Mouse (Mus musculus): ENCODE measurements around the gene Actn2. TPM values are rescaled to one million over a fixed set of nuclear protein-coding genes. Genes with fewer than 3 reads are reported as not detected.

Gene Actn2
- polyA plus RNA-seq, 1 experiment from 2014 or later, result 199 TPM

- H3K4me1 ChIP-seq, result peaks cover 9% of the 10 kb centered on the region; the same call in 1 of the 2 replicates
- ATAC-seq (ENCODE audit: insufficient number of reproducible peaks, low FRiP score, low TSS enrichment, low read depth), result no peak
- H3K27me3 ChIP-seq, result no peaks in the 10 kb centered on the region
- WGBS, result 11% methylated on average over 10 of the region's 10 CpGs
- 0 out of 2 replicates have a peak, but pooled peaks cover 4% of the 10 kb centered on the region for H3K36me3 ChIP-seq
- peak overlapping the region; percentile 67 for H3K4me3 ChIP-seq (replicated peaks)
- peak overlapping the region; percentile 69 for H3K9ac ChIP-seq
- H3K27ac ChIP-seq (replicated peaks), result peak overlapping the region; percentile 93
- H3K4me2 ChIP-seq (replicated peaks), result peak overlapping the region; percentile 56
- H3K9me3 ChIP-seq (replicated peaks), result no peaks in the 10 kb centered on the region
Measured at GRCm38 (mm10) chr13:12256871-12257390, 83.6 kb downstream of the Actn2 start.

GRCm38 (mm10) chr13:12255911-12256705 is 84.5 kb downstream of the Actn2 start:
- Histone ChIP-seq H3K9ac (peak overlapping the region; percentile 69; the same call in 1 of the 2 replicates), H3K4me2 (replicated peaks) (peak overlapping the region; percentile 56), H3K27ac (replicated peaks) (no peak overlapping the region; the same call in 1 of the 2 replicates), H3K9me3 (replicated peaks) (no peaks in the 10 kb centered on the region), H3K27me3 (no peaks in the 10 kb centered on the region), H3K36me3 (0 out of 2 replicates have a peak, but pooled peaks cover 4% of the 10 kb centered on the region), H3K4me1 (peaks cover 9% of the 10 kb centered on the region; the same call in 1 of the 2 replicates), H3K4me3 (replicated peaks) (peak overlapping the region; percentile 67)
- WGBS, result 59% methylated on average over 3 of the region's 3 CpGs
- ATAC-seq (ENCODE audit: insufficient number of reproducible peaks, low FRiP score, low TSS enrichment, low read depth), result no peak

GRCm38 (mm10) chr13:12250496-12250895 is 90.1 kb downstream of the Actn2 start:
- no peaks in the 10 kb centered on the region for H3K27me3 ChIP-seq
- WGBS, result 93% methylated on average over 3 of the region's 3 CpGs

GRCm38 (mm10) chr13:12249195-12249898 is 91.2 kb downstream of the Actn2 start:
- Histone ChIP-seq H3K4me3 (replicated peaks) (no peak overlapping the region), H3K36me3 (peaks cover 37% of the 10 kb centered on the region), H3K9ac (no peak overlapping the region), H3K4me2 (replicated peaks) (no peak overlapping the region), H3K4me1 (no peaks in the 10 kb centered on the region), H3K27ac (replicated peaks) (no peak overlapping the region), H3K9me3 (replicated peaks) (no peaks in the 10 kb centered on the region), H3K27me3 (no peaks in the 10 kb centered on the region)
- WGBS, result 82% methylated on average over 8 of the region's 8 CpGs
- ATAC-seq (ENCODE audit: insufficient number of reproducible peaks, low FRiP score, low TSS enrichment, low read depth), result no peak

More at GRCm38 (mm10) chr13:12250496-12250895, 90.1 kb downstream of the Actn2 start:
- no peaks in the 10 kb centered on the region for H3K4me1 ChIP-seq
- peaks cover 31% of the 10 kb centered on the region for H3K36me3 ChIP-seq
- no peak overlapping the region for H3K9ac ChIP-seq
- no peaks in the 10 kb centered on the region for H3K9me3 ChIP-seq (replicated peaks)
- H3K4me2 ChIP-seq (replicated peaks), result no peak overlapping the region
- H3K27ac ChIP-seq (replicated peaks), result no peak overlapping the region
- no peak overlapping the region for H3K4me3 ChIP-seq (replicated peaks)
- no peak for ATAC-seq (ENCODE audit: insufficient number of reproducible peaks, low FRiP score, low TSS enrichment, low read depth)

- H3K27me3 ChIP-seq, result no peaks in the 10 kb centered on the region
- WGBS, result 98% methylated on average over 2 of the region's 2 CpGs
- ATAC-seq (ENCODE audit: insufficient number of reproducible peaks, low FRiP score, low TSS enrichment, low read depth), result no peak
- H3K36me3 ChIP-seq, result peaks cover 61% of the 10 kb centered on the region
- no peak overlapping the region for H3K4me3 ChIP-seq (replicated peaks)
- H3K4me1 ChIP-seq, result no peaks in the 10 kb centered on the region
- no peak overlapping the region for H3K27ac ChIP-seq (replicated peaks)
- H3K4me2 ChIP-seq (replicated peaks), result no peak overlapping the region
- H3K9me3 ChIP-seq (replicated peaks), result no peaks in the 10 kb centered on the region
- no peak overlapping the region for H3K9ac ChIP-seq
Measured at GRCm38 (mm10) chr13:12245938-12246337, 94.6 kb downstream of the Actn2 start.

GRCm38 (mm10) chr13:12243991-12244390 is 96.6 kb downstream of the Actn2 start:
- H3K9ac ChIP-seq, result no peak overlapping the region
- no peaks in the 10 kb centered on the region for H3K9me3 ChIP-seq (replicated peaks)
- no peak overlapping the region for H3K4me3 ChIP-seq (replicated peaks)
- no peak for ATAC-seq (ENCODE audit: insufficient number of reproducible peaks, low FRiP score, low TSS enrichment, low read depth)
- H3K27ac ChIP-seq (replicated peaks), result no peak overlapping the region
- WGBS, result 80% methylated on average over 4 of the region's 4 CpGs
- no peaks in the 10 kb centered on the region for H3K4me1 ChIP-seq
- no peak overlapping the region for H3K4me2 ChIP-seq (replicated peaks)
- H3K36me3 ChIP-seq, result peaks cover 55% of the 10 kb centered on the region
- no peaks in the 10 kb centered on the region for H3K27me3 ChIP-seq

GRCm38 (mm10) chr13:12232141-12232540 is 108.4 kb downstream of the Actn2 start:
- Histone ChIP-seq H3K27me3 (no peaks in the 10 kb centered on the region), H3K9me3 (replicated peaks) (no peaks in the 10 kb centered on the region), H3K4me2 (replicated peaks) (no peak overlapping the region), H3K4me3 (replicated peaks) (no peak overlapping the region), H3K27ac (replicated peaks) (no peak overlapping the region), H3K9ac (no peak overlapping the region), H3K4me1 (no peaks in the 10 kb centered on the region), H3K36me3 (peaks cover 61% of the 10 kb centered on the region)
- no peak for ATAC-seq (ENCODE audit: insufficient number of reproducible peaks, low FRiP score, low TSS enrichment, low read depth)
- 76% methylated on average over 4 of the region's 4 CpGs for WGBS

- Histone ChIP-seq H3K27ac (replicated peaks) (no peak overlapping the region), H3K9ac (no peak overlapping the region), H3K4me1 (no peaks in the 10 kb centered on the region), H3K9me3 (replicated peaks) (no peaks in the 10 kb centered on the region), H3K27me3 (no peaks in the 10 kb centered on the region), H3K36me3 (peaks cover 58% of the 10 kb centered on the region), H3K4me3 (replicated peaks) (no peak overlapping the region), H3K4me2 (replicated peaks) (no peak overlapping the region)
- ATAC-seq (ENCODE audit: insufficient number of reproducible peaks, low FRiP score, low TSS enrichment, low read depth), result no peak
- 74% methylated on average over 4 of the region's 4 CpGs for WGBS
Measured at GRCm38 (mm10) chr13:12228248-12228647, 112.3 kb downstream of the Actn2 start.

GRCm38 (mm10) chr13:12227606-12228005 is 113.0 kb downstream of the Actn2 start:
- no peak overlapping the region for H3K9ac ChIP-seq
- H3K27me3 ChIP-seq, result no peaks in the 10 kb centered on the region
- peaks cover 52% of the 10 kb centered on the region for H3K36me3 ChIP-seq
- no peaks in the 10 kb centered on the region for H3K4me1 ChIP-seq
- H3K27ac ChIP-seq (replicated peaks), result no peak overlapping the region
- no peak overlapping the region for H3K4me2 ChIP-seq (replicated peaks)
- H3K4me3 ChIP-seq (replicated peaks), result no peak overlapping the region
- no peak for ATAC-seq (ENCODE audit: insufficient number of reproducible peaks, low FRiP score, low TSS enrichment, low read depth)
- no peaks in the 10 kb centered on the region for H3K9me3 ChIP-seq (replicated peaks)
- 76% methylated on average over 5 of the region's 5 CpGs for WGBS
